Mouse (Mus musculus): ENCODE measurements around the gene Ripor2.

Ripor2 gene

DNA sequence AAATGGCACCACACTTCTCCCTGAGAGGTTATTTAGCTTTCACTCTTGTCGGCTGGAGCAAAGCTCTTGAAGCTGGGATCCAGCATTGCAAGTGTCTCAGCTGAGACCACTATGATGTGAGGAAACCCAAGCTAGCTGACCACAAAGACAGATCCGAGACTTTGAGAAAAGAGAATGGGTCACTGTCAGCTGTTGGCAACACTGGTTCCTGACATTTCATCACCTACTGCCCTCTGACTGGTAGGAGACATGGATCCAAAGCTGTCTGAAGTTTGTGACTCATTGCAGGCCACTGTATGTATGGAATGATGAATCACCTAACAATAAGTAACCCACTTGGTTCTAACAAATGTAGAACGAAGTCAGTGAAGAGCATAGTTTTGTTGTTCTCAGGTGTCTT is 64.3 kb downstream of the Ripor2 start:
- in situ Hi-C loops (cut with MboI, MseI) = no loop called here

DNA sequence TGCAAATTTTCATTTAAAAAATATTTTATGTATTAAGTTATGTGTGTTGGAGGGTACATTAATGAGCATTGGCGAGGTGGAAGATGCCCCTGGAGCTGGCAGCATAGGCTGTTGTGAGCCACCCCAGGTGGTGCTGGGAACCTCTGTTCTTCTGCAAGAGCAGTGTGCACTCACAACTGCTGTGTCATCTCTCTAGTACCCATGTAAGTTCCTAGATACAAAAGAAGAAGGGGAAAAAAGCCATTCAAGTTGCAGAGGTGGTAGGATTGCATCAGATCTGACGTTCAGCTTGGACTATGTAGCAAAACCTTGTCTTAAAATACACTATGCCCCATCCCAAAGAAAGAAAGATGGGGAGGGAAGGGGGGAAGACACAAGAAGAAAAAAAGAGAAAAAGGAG is 65.5 kb downstream of the Ripor2 start:
- in situ Hi-C loops (cut with MboI, MseI) = no loop called here

DNA sequence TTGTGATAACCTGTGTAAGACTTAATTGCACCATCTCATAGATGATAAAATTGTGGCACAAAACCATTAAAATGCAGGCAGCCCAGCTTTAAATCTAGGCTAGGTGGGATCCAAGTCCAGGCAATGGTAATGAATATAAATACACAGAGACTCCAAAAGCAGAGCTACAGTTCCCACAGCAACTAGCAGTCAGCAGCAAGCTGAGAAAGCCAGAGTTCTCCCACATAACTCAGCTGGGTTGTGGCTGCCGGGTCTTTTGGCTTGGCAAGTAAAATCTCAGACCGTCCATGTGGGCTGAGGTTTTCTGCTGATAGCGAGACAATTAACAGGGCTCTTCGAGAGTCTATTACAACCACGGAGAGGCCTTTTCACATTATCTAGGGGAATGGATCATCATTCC is 66.0 kb downstream of the Ripor2 start:
- in situ Hi-C loops (cut with MboI, MseI) = no loop called here

DNA sequence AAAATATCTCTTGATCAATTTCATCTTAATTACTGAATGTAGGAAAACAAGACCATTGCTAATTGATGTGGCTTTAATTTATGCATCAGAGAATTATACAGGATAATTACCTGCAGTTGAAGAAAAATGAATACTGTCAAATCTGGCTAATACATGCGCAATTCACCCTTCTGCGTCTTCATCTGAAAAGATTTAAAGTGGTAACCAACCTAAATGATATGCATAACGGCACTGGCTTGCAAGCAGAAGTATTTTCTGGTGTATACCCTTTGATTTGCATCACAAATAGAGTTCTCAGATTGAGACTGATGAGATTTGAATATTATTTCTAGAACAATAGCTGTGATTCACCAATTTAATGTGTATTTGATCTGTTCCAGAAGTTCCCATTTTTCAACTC is 66.7 kb downstream of the Ripor2 start:
- in situ Hi-C loops (cut with MboI, MseI) = no loop called here

DNA sequence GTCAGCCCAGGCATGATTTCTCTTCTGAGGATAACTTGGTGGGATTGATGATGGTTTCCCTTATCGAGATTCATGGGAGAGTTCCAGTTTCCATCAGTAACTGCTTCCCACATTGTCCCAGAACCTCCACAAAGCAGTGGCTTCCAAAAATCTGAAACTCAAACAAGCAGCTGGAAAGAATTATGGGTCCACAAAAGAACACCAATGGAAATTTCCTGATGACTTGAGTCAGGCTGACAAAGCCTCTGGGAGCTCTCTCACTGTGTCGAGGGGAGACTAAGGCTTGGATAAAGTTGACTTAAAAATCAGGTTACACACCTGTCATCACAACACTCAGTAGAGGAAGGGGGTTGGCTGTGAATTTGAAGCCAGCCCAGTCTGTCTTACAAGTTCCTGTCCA is 67.1 kb downstream of the Ripor2 start:
- in situ Hi-C loops (cut with MboI, MseI) = no loop called here

DNA sequence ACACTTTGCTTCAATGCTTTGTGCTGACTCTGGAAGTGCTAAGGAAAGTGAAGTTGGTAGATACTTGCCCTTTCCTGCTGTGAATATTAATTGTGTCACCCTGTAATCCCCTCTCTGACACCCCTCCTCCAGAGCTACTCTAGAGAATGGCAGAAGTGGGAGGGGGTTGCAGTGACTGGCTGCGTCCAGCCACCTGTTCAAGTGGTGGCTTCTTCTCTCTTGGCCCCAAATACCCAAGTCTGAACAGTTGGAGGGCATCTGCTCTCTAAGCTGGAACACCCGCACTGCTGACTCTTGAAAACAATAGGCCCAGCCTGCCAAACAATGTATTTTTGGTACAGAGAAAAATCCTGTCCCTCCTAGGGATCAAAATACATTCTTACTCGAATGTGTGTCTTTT is 69.0 kb downstream of the Ripor2 start:
- in situ Hi-C loops (cut with MboI, MseI) = no loop called here

DNA sequence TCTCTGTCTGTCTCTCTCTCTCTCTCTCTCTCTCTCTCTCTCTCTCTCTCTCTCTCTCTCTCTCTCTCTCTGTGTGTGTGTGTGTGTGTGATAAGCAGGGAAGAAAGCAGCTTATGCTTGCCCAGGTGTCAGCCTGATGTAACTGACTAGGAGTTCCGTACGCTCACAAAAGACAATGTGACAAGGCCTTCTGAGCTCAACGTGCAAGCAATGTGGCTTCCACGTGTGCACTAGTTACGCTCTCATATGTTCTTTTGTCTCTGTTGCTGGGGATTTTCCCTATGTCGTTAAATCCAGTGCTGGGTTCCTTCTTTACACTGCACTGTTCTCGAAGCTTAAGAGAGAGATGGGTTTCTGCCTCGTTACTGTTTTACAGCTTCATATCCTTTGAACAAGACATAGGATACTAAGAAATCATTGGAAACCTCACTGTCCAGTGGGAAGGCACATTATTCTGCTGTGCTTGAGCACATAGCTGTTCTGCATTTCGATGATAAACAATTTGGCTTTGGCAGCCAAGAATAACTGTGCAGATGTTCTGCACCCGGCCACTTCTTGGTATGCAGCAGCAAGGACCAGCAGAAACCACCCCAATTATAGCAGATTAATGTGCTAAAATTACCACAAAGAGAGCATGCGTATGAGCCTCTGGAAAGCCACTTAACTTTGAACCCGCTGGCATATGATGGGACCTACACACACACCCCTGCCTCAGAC is 73.1 kb downstream of the Ripor2 start:
- in situ Hi-C loops (cut with MboI, MseI) = no loop called here

DNA sequence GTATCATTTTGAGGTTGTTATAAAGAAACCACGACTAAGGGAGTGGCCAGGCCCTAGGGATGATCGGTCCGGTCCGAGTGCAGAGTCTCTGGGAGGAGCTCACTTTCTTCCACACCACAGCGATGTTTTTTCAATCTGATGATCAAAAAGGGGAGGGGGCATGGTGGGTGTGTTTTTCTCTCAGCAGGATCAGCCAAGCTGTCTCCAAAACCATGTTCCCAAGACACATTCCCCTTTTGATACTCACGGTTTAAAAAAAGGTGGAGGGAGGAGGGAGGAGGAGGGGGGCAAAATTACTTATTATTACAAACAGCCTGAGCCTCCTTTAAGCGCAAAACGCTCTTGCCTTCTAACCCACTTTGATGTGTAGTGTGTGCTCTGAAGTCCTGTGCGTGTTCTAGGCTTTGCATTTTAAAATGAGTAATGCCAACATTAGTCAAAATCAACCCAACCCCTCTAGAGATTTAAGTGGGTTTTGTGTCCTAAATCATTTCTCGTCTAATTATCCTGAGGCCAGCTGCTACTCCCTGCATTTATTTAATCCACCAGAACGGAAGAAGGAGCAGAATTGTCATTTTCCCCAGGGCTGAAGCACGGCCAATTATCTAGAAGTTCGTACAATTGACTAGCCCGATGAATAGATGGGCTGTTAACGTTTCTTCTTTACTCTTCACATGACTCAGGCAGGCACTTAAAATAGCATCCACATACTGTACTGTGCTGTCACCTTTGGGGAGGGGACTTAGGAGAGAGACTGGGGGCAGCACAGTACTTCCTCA is 74.9 kb downstream of the Ripor2 start:
- in situ Hi-C loops (cut with MboI, MseI) = no loop called here

DNA sequence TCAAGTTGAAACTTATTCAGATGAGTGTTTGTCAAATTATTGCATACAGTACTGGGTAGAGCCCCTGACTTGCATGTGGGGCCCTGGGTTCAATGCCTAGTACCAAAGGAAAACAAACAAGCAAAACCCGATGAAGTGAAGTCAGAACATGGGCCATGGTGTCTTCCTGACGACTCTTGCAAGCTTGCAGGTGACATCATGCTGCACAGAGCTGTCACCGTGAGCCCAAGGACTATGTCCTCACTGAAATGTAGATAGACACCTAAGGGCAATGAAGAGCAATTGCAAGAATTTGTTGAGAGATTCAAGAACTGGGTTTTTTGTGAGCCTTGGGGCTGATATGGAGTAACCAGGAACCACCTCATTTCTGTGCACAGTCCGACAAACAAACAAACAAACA is 84.8 kb downstream of the Ripor2 start:
- in situ Hi-C loops (cut with MboI, MseI) = no loop called here

DNA sequence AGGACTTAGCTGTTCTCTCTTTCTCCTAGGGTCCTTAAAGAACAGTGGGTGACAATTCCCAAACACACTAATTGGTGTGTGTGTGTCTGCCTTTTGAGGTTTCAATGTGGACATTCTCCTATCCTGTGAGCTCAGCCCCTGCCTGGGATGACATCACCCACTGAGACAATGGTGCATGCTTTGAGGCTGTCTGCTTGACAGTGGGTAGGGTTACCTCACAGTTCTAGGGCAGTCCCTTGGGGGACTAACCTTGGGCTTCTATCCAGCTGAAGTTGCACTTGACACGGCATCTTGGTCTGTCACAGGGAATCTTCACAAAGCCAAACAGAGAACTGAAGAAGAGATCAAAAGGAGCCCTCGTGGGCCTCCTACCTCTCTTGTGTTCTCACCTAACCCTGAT is 86.6 kb downstream of the Ripor2 start:
- in situ Hi-C loops (cut with MboI, MseI) = no loop called here

DNA sequence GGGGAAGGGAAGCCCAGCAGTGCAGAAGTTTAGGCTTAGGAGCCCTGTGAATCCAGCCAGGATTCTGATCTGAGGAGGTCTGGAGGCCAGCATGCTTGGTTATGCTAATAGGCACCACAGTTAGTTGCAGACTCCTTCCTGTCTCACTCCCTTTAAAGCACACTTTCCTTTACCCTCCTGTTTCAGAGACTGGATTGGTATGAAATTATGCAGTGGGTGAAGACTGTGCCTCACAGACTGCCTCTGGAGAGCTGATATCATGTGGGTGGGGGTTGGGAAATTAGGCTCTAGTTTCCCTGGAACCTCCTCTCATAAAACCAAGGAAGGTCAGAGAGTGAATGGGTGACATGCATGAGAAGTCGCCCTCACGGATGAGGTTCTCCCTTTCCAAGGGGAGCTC is 88.7 kb downstream of the Ripor2 start:
- in situ Hi-C loops (cut with MboI, MseI) = no loop called here

DNA sequence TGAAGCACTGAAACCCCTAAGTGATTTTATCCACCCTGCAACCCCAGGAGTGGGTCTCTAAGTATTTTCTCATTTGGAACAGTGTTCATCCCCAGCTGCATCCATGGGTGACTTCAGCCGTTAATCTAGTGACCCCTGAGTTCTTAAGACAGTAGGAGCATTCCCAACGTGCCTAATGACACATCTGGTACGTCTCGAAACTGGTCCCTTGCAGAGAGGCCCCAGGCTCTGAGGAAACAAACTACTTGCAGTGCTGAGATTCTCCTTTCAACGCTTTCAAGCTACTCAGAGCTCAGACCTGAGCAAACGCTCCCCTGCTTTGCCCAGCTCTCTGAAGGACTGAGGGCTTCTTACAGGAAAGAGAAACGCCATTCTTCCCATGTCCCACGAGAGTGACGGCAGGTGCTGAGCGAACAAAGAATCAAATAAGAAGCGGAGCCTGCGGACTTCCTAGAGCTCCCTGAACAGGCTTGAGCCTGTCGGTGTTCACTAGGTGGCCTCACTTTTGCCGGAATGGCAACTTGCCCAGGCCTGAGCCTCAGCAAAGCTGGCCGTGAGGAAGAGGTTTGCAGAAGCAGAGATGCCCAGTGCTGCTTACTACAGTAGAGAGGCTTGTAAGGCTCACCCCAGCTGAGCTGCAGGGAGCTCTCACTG is 97.2 kb downstream of the Ripor2 start:
- in situ Hi-C loops (cut with MboI, MseI) = no loop called here

DNA sequence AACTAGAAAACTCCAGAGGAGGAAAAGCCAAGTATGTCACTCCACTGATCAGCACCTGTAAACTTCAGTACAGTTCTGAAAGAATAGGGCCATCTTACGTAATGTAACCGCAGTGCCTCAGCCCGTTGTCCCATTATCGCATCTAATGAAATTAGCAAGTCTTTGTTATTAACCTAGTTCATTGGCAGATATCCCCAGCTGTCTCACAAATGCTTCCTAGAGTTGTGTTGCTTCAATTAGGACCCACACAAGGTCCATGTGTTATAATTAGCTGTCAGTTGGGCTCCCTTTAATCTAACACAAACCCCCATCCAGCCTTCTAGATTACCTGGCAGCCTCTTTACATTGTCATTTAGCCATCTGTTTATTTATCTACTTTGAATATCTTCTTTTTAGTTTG is 99.0 kb downstream of the Ripor2 start:
- in situ Hi-C loops (cut with MboI, MseI) = no loop called here

DNA sequence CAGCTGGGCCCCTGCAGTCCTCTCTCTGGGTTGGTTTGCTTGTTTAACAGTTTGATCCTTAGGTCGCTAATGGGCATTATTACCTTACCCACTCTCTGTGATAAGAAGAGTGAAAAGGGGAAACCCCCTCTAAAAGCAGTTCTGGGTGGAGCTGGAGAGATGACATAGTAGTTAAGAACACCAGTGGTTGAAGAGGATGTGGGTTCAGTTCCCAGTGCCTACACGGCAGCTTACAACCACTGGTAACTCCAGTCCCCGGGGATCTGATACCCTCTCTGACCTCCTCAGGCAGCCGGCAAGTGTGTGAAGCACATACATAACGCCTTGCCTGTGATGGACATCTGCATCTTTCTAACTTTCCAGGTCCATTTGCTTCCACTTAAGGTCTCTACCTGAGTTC is 100.4 kb downstream of the Ripor2 start:
- in situ Hi-C loops (cut with MboI, MseI) = no loop called here

DNA sequence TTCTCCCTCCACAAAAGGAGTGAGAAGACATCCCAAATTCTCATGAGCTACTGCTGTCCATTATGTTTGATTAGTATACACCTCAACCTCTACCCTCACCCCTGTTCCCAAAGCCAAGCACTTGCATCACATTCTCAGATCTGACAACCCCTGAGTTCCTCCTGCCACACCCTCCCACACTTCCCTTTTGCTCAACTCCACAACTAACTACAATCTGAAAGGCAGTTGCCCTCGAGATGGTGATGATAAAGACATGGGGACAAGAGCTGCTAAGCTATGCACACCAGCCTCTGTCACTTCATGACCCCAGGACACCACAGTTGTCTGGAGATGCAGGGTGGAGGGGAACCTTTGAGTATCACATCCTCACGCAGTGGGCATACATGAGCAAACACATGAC is 102.5 kb downstream of the Ripor2 start:
- in situ Hi-C loops (cut with MboI, MseI) = no loop called here

DNA sequence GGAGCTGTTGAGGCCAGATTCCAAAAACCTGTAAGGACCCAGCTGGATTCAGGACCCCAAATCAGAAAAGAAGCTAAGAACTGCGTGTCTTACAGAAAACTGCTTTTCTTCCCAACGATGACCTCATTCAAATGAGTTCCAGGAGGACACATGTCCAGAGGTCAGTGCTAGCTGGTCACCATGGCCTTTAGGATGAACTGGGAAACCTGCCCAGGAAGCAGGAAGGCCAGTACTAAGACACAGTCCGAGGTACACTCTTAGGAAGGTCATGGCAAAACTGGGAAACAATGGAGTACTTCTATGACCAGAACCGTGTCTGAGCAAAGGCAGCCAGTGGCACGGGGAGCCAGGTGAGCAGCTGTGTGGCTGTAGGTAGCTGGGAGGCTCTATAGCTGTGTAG is 103.9 kb downstream of the Ripor2 start:
- in situ Hi-C loops (cut with MboI, MseI) = loop anchor here (5.0 kb wide), 1 partner anchor 169 kb away; no protein-coding TSS in a partner anchor

DNA sequence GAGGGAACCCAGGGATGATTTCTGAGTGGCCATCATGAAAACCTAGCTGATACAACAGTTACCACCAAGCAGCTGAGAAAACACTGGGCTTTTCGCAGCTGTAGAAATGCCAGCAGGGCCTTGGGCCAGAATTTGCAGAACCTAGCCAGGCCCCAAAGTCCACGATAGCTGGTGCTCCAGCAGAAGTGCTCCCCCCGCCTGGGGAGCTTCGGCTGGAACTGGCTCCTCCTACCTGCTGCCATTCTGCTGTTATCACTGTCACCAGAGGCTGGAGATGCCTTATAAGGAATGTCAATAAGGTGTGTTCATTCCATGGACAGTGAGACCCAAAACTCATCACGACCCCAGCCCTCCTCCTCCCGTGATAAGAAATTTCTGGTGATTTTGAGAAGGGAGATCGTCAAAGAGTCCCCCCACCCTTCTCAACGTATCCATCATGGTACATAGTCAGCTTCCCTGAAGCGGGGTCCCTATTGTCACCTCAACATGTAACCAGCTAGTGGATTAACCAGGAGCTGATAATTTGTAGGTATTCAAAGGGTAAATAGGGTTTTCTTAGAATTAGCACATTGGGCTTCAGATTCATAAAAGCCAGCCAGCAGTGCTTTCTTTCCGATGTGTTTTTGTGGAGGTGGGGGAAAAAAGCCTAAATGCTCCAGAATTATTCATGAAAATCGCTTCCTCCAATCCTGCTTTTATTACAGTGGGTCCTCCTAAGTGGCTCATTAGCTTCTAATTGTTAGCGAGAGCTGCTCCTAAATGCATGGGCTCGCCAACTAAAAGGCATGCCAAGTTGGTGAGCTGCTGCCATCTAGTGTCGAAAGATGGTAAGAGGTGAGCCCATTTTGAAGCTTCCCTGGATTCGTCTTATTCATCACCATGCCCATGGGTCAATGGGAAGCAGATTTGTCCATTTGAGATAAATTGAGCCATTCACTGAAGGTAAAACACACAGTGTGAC is 105.0 kb downstream of the Ripor2 start:
- in situ Hi-C loops (cut with MboI, MseI) = loop anchor here (5.0 kb wide), 1 partner anchor 170 kb away; no protein-coding TSS in a partner anchor

DNA sequence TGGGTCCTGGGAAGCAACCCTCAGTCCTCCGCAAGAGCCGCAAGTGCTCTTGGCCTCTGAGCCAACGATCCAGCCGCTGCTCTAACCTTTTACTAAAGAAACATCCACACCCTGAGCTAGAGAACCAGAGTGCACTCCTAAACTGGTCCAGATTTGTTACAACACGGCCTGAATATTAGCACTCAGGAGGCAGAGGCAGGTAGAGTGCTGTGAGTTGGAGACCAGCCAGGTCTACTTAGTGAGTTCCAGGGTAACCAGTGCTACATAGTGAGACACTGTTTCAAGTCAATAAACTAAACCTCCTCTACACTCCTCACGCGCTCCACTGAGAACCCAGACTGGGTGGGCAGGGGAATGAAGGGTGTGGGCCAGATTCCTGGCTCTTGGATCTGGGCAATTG is 111.3 kb downstream of the Ripor2 start:
- in situ Hi-C loops (cut with MboI, MseI) = no loop called here

DNA sequence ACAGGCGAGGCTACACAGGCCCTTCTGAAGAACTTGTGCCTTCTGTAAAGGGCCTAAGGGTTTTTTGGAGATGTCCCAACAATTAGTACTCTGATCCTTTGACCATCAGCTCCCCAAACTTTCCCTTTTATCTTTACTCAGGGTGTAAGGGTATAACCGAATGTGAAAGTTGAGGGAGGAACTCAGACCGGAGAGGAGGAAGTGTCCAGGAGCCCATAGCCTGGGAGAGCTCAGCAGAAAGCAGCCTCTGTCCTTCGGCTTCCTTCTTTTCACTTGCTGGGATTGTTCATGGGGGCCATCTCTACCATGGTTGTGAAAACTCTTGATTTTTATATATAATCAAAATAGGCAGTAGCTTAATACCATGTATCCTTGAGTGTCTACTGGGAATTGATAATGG is 116.8 kb downstream of the Ripor2 start:
- in situ Hi-C loops (cut with MboI, MseI) = no loop called here

DNA sequence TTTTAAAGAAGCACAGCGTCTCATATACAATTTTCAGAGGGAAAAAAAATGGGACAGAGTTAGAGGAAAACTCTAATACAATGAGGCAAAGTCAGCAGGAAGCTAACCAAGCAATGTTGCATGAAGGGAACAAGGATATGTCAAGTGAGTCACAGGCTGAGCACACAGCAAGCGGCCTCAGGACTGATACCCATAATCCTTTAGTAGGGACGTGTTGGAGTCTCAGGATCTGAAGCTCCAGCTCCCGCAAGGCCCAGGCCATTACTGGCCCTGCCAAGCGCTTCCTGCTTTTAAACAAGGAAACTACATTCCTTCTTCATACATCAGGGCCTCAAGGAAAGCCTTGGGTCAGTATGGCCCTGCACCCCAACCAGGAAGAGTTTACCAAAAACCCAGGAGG is 120.1 kb downstream of the Ripor2 start:
- in situ Hi-C loops (cut with MboI, MseI) = loop anchor here (5.0 kb wide), 1 partner anchor 40 kb away; the partner anchor contains the start of gene Armh2

DNA sequence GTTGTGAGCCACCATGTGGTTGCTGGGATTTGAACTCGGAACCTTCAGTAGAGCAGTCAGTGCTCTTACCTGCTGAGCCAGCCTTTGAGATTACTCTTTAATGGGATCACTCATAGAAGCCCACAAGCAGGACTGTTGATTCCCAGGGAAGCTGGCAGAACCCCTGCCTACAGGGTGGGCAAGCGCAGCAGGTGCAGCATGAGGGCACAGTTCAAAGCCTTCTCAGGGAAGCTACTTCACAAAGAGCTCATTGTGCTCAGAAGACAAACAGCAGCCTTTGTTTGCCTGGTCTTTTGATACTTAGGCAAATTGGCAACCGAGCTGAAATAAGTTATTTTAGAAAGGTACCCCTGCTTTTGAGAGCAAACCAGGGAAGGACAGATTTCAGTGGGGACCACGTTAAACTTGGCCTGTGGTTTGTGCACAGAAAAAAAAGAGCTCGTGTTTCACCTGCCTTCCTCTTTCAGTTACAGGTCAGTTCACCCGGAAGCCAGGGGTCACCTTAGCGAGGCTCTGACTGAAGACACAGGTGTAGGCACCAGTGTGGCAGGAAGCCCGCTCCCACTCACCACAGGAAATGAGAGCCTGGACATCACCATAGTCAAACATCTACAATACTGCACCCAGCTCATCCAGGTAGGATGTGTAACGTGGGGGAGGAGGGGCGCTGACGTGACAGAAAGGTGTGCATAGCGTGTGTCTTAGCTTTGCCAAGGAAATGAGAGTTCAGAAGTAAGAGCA is 127.8 kb downstream of the Ripor2 start:
- in situ Hi-C loops (cut with MboI, MseI) = loop anchor here (10.0 kb wide), 1 partner anchor 215 kb away; no protein-coding TSS in a partner anchor
